Mouse (Mus musculus): ENCODE measurements at regions not wholly inside any gene's neighbourhood (a gene's known extent, or its start where the extent isn't known, plus 50 kb on each side); places are given as distances from the start of the nearest gene placed in this dataset.

DNA sequence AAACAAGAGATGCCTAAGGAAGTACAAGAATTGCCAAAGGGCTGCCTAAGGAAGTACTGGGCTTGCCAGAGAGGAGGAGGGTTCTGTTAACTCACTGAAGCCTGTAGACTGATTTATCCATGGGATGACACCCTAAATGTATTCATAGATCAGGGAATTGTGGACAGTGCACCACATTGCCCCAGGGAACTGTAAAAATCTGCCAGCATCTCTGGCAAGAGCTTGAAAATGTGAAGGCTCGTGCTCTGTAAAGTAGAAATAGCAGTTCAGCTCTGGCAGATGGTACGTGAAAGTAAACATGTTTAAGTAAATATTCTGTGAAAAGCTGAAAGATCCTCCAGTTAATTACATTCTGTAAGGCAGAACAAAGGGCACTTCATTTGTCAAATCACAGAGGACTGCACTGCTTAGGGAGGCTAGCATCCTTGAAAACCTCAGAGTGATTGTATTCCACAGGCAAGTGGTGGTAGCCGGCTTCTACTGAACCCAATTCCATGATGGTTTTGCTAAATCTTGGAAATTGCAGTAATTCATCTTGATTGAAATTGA is 445.9 kb upstream of the Grin3a start:
- DNase-seq = no peak

DNA sequence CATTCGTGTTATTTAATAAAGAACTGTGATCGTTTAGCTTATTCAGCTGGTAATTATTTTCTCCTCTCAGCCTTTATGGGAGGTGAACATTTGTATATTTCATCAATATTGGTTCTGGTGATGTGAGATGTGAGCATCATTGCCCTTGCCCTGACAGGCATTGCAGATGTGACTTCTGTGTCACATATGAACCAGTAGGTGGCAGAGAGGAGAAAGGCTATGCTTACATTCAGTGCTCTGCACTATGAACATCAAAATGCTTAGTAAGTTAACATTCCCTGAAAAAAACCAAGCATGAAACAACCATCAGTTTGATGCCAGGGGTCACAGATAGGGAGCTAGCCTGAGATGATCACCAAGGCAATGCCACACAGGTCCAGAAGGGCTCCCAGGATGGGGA is 441.1 kb upstream of the Grin3a start:
- DNase-seq = no peak

DNA sequence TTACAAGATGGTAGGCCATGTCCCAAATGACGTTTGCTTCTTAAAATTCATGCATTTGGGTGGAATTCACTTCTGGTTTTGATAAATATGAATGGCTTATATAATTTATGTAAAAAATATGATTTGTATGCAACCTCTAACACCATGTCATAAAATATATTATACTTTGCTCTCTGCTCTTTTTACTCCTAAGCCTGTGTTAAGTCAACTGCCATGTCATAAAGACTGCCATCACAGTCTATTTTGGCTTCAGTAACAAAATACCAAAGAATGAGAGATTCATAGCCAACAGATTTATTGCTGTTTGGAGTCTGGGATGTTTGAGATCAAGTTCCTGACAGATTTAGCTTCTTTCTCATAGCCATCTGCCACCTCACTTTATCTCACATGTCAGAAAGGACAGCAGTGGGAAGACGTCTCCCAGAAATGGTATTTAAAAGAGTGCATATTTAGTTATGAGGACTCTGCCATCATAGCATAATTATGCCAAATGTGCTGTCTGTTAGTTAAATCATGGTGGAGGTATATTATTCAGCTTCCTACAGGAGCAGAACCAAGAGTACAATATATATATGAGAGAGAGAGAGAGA is 413.6 kb upstream of the Grin3a start:
- no peak for DNase-seq

DNA sequence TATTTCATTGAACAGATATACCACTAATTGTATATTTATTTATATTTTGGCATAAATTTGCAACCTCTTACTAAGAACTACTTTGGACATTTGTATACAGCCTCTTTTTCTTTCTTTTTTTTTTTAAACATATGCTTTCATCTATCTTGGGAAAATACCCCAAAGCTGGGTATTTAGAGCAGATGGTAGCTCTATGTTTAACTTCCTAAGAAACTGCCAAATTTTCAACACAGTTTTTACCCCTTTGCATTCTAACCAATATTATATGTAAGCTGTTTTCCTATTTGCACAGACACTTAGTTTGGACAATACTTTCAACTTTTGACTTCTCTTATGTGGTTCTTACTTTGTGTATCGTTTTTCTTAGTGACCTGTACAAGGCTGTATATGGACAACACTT is 396.5 kb upstream of the Grin3a start:
- no peak for DNase-seq

DNA sequence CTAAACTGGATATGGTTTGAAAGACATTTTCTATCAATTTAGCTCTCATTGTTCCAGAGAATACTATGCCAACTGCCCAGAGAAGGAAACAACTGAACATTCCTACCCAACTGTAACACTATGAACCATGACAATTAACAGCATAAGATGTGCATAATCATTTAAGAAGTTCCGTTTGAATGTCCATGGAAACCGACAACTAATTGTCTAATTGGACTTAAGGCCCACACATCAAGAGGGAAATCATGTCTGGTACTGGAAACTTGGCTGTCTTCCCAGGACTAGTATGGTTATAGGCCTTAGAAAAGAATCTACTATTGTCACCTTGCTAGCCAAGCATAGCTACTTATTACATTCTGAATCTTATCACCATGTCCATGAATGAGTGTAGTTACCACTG is 395.4 kb upstream of the Grin3a start:
- no peak for DNase-seq

DNA sequence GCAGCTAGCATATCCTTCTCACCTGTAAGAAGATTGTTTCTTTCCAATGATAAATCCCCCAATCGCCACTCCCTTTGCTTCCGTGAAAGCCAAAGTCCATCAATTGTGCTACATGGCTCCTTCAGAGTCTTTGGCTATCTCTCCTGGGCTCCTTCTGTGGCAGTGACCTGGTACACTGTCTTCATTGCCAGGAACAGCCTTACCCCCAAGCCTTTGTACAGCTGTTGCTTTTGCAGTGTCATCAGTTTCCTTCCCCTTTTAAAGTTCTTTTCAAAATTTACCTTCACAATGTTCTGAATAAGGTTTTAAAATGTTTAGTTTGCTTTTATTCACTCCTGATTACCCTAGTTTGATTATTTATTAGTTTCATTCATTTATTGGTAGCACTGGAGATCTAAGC is 393.8 kb upstream of the Grin3a start:
- no peak for DNase-seq

DNA sequence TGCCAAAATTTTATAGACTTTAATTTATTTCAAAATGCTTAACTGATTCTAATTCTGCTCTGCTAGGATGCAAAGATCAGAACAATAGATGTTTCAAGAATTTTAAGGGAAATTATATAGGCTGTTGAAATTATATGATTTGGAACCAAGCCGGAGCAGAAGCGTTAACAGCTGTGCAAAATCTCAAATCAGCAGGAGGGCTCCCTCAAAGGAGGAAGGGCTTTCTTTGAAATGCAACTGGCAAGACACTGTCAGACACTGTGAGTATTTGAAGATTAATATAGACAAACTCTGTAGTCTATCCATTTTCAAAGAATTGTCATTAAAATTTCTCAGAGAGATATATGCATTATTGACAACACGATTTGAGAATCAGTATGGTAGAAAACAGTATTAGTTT is 389.9 kb upstream of the Grin3a start:
- DNase-seq = no peak

DNA sequence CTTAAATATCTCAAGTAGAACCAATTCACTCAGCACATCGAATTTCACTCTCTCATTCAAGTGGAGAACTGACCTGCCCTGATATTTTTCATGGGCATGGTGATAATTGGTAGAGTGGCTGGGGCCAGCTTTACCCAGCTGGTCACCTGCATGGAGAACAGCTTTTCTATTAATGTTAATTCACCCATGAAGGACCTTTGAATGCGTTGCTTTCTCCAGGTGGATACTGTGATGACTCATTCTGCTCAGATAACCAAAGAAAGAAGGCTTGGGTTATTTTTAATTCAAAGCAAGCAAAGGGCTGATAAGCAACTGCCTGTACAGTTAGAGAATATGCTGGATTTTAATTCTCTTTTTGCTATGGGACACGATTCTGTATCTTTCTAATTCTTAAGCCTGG is 357.8 kb upstream of the Grin3a start:
- no peak for DNase-seq

DNA sequence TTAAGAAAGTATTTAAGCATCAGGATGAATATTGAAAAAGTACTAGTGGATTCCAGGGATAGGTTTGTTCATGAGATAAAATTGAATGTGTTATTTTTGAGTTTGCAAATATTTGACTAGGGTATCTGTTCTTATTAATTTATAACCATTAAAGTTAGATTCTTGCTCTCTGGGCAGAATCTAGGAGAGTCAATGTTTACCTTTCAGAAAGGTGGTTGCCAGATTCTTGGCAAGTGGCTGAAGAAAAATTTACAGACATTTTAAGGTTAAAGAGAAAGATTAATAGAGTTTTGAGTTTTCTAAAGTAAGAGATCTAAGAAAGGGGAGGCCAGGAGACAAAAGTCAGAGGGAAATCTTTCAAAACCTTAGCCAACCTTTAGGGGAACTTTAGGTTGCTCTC is 331.7 kb upstream of the Grin3a start:
- no peak for DNase-seq

DNA sequence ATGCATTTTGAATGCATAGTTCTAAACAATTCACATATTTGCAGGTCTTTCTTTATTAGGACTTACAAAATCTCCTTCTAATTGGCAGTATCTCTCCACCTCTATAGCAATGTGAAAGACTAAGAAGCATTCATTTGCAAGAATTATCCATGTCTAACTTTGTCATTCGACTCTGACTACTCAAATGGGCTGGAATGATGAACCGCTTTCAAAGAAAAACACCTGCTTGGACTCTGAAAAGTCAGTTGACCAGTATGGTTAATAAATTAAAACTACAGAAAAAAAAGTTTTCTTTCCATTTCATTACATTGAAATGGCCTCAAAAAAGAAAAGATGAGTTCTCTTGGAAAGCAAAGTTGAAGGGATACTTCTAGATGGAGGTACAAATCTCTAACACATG is 331.1 kb upstream of the Grin3a start:
- no peak for DNase-seq

DNA sequence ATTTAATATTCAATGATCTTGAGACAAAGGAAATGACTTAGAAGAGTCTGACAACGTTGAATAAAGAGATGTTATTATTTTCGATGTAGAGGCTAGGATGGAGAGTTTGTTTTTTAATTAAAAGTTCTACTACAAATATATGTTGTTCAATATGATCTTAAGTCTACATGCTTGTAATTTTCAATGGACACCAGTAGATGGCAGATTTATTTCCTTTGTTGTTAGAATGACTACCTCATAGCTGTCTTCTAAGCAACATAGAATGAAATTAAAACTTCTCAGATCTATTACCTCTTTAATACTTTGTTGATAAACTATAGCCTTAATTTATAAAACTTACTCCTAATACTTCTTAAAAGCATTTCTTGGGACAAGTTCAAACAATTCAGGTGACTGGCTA is 315.3 kb upstream of the Grin3a start:
- DNase-seq = no peak

DNA sequence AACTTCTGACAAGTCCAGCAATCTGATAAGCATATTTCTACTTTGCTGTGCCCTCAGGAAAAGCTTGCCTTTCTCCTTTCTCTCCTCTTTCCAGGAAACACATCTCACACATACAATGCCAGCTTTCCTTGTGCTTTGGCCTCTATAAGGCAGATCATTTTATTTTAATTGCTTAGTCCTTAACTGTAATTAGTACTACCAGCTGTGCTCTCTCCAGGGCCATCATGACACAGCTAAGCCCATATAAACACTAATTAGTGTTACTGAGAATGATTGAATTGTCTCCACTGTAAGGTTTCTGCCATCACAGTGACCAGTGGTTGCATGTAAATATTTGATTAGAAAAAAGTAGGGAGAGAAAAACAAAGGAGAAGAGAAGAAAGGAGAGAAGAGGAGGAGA is 300.4 kb upstream of the Grin3a start:
- no peak for DNase-seq

DNA sequence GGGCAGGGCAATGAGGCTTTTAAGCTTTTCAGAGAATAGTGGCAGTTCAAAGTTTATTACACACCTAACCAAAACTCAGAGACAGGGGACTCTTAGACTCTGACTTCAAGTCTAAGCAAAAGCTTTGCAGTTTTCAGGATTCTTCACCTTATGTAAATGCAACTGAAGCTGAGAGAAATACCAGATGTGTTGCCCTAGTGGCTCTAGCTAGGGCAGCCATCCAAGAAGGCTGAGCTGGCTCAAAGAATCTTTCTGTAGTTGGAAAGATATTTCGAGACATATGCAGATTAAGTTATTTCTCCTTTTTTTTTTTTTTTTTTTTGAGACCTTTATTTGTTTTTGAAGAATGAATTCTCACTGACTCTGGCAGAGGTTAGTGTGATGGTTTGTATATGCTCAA is 284.7 kb upstream of the Grin3a start:
- no peak for DNase-seq

DNA sequence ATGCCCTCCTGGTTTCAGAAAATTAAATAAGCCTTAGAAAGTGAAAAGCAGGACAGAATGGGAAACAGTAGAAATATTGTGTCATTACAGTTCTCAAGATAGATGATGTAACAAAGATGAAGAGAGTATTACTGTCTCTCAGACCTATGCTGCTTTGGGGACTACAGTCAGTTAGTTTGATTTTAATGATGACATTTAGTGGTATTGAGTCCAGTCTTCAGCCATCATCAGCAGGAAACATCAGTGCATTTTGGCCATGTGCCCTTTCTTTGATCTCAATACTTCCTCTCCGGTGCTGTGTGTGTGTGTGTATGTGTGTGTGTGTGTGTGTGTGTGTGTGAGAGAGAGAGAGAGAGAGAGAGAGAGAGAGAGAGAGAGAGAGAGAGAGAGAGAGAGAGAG is 261.0 kb upstream of the Grin3a start:
- DNase-seq = no peak

DNA sequence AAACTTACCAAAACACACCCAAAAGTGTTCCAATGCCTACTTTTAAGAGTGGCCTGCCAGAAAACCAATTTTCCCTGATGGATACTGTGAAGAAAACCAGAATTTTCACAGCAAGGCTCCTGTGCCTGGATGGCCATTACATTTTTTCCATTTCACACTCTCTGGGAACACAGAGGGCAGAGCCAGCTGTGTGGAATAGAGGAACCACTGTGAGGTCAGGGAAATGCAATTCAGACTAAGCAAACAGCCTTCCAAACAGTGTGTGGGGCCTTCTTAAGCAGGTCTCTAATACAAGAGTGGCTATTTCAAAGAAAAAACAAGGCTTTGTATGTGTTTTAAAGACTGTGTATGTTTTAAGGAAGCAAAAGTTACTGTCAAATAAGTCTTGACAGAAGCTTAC is 242.3 kb upstream of the Grin3a start:
- DNase-seq = no peak

DNA sequence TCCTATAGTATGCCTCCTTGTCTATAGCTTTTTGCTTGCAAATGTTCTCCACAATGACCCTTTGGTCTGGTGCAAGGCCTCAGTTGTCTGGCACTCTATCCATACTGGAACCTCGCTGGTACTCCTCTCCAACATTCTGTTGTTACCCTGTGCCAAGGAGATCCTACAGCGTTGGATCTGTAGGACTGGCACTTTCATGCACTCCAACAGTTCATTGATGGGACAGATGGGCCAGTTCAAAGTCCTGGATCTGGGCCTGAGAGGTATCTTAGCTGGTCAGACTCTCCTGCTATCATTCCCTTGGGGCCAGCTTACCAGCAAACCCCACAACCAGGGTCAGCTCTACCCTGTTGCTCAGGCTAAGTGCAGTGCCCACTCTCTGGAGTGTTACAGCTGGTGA is 241.1 kb upstream of the Grin3a start:
- DNase-seq = no peak

DNA sequence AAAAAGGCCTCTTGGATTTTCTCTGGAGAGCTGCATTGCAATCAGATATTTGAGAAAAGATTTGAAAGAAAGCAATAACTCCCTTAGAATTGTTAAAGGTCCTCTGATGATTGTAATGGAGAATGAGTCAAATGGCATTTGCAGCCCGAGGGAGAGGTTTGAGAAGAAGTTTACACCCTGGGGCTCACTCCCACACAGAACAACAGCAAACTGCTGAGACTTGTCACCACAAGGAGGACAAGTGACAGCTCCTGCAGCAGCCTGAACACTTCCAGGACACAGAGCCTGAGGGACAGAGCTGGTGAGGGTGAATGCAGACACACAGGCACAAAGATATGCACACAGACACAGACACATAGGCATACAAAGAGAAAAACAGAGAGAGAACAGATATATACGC is 210.0 kb upstream of the Grin3a start:
- no peak for DNase-seq

DNA sequence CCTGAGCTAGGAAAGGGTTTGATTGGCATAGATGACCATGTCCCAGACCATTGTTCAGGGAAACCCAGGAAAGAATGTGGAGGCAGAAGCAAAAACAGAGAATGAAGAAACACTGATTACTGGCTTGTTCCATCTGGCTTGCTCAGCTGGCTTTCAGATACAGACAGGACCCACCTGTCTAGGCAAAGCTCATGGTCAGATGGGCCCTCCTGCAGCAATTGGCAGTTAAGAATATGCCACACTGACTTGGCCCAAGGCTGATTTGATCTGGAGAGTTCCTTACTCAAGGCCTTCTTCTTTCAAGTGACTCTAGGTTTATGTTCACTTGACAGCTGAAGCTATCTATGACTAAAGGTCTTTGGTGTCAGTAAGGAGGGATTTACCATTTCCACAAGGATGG is 195.9 kb upstream of the Grin3a start:
- no peak for DNase-seq

DNA sequence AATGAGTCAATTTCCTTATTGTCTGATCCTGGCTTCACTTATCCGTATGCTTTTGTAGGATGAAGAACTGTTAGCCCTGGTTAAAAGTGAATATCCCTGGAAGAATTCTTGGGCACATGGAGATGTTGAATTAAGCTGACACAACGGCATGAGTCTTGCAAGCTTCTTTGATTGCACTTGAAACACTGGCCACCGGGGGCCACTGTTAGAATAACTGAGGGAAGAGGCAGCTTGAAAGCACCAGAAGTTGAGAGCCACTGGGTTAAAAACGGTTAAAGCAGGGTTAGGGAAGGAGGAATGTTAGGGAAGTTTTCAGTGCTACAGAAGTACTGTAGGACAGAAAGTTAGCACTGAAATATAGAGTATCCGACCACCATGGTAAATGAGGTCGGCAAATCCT is 190.5 kb upstream of the Grin3a start:
- peak; percentile 7 for DNase-seq

DNA sequence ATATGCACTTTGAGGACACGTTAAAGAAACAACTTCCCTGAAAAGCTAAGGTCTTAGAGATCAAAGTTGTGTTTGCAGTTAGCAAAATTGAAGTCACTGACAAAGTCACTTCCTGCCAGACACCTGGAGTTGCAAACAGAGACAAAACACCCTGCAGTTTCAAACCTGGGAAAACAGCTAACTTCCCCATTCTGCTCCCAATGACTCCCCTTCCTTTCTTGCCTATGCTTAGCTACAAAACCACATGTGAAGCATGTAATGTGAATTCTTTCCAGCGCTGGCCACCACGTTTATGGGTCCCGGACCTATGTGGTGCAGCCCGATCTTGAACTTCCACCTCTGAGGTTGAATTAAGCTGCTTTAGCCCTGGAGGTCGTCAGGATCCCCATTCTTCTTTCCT is 179.8 kb upstream of the Grin3a start:
- no peak for DNase-seq

All from adrenal gland, postnatal 14 days (tissue).